Mouse (Mus musculus): Measurements from ENCODE around the gene Polr2a.
"Not testable (repeated sequence)": the region's sequence is repeated elsewhere in the genome, so short reads cannot be mapped to it uniquely, and the experiment has no call there.

The Polr2a gene

GRCm38 (mm10) chr11:69706775-69707479 is 51.5 kb downstream of the Polr2a start:
- DNase-seq (ENCODE audit: low spot score) = peak; percentile 26

GRCm38 (mm10) chr11:69704613-69705010 is 53.8 kb downstream of the Polr2a start:
- DNase-seq (ENCODE audit: low spot score) = no peak

- DNase-seq (ENCODE audit: low spot score) = no peak
Observed at GRCm38 (mm10) chr11:69703814-69704612, 54.4 kb downstream of the Polr2a start.

- not testable (repeated sequence) for DNase-seq (ENCODE audit: low spot score)
Observed at GRCm38 (mm10) chr11:69703381-69703780, 55.1 kb downstream of the Polr2a start.

- not testable (repeated sequence) for DNase-seq (ENCODE audit: low spot score)
Observed at GRCm38 (mm10) chr11:69702886-69703285, 55.6 kb downstream of the Polr2a start.

GRCm38 (mm10) chr11:69699595-69699994 is 58.8 kb downstream of the Polr2a start:
- no peak for DNase-seq (ENCODE audit: low spot score)

- no peak for DNase-seq (ENCODE audit: low spot score)
Observed at GRCm38 (mm10) chr11:69698574-69698973, 59.9 kb downstream of the Polr2a start.

- DNase-seq (ENCODE audit: low spot score) = no peak
Observed at GRCm38 (mm10) chr11:69697396-69697795, 61.0 kb downstream of the Polr2a start.

GRCm38 (mm10) chr11:69695361-69696181 is 62.9 kb downstream of the Polr2a start, which contains the start of the genes Tnfsf12 and Tnfsfm13:
Gene Tnfsf12, minus strand, starts transcription at chr11:69695849.
Gene Tnfsfm13, minus strand, starts transcription at chr11:69696098.
- peak; percentile 58 for DNase-seq (ENCODE audit: low spot score)

- DNase-seq (ENCODE audit: low spot score) = no peak
Observed at GRCm38 (mm10) chr11:69695046-69695360, 63.4 kb downstream of the Polr2a start.

- no peak for DNase-seq (ENCODE audit: low spot score)
Observed at GRCm38 (mm10) chr11:69693421-69693965, 64.9 kb downstream of the Polr2a start.

GRCm38 (mm10) chr11:69692863-69693262 is 65.6 kb downstream of the Polr2a start:
- no peak for DNase-seq (ENCODE audit: low spot score)

- DNase-seq (ENCODE audit: low spot score) = no peak
Observed at GRCm38 (mm10) chr11:69692196-69692811, 66.1 kb downstream of the Polr2a start.

GRCm38 (mm10) chr11:69689891-69690290 is 68.5 kb downstream of the Polr2a start:
- no peak for DNase-seq (ENCODE audit: low spot score)

GRCm38 (mm10) chr11:69687061-69687460 is 71.4 kb downstream of the Polr2a start:
- no peak for DNase-seq (ENCODE audit: low spot score)

GRCm38 (mm10) chr11:69686377-69686776 is 72.1 kb downstream of the Polr2a start:
- DNase-seq (ENCODE audit: low spot score) = peak; percentile 62

- DNase-seq (ENCODE audit: low spot score) = peak; percentile 44
Observed at GRCm38 (mm10) chr11:69685526-69686148, 72.8 kb downstream of the Polr2a start, which contains the start of gene Tnfsf13. Gene Tnfsf13, minus strand, starts transcription at chr11:69685784.

GRCm38 (mm10) chr11:69684936-69685335 is 73.5 kb downstream of the Polr2a start:
- DNase-seq (ENCODE audit: low spot score) = no peak

GRCm38 (mm10) chr11:69684128-69684745 is 74.2 kb downstream of the Polr2a start:
- DNase-seq (ENCODE audit: low spot score) = no peak

Data from urinary bladder, postnatal 25 days (tissue).